Mouse (Mus musculus): ENCODE results near the gene Zfhx3.

Gene Zfhx3

Small RNA genes within 50 kb of the gene (microRNA-seq; reads per million reads assigned to microRNA genes)
- gene Mir3108, result 0.34 to 0.86 reads per million in 2 experiments

Data from adrenal gland (tissue).